Mouse (Mus musculus): Measurements from ENCODE around the gene Pkdcc. TPM values are rescaled to one million over a fixed set of nuclear protein-coding genes. Genes with fewer than 3 reads are reported as not detected.

The Pkdcc gene
- polyA plus RNA-seq, 1 experiment from 2014 or later, result 6.6 TPM

DNA sequence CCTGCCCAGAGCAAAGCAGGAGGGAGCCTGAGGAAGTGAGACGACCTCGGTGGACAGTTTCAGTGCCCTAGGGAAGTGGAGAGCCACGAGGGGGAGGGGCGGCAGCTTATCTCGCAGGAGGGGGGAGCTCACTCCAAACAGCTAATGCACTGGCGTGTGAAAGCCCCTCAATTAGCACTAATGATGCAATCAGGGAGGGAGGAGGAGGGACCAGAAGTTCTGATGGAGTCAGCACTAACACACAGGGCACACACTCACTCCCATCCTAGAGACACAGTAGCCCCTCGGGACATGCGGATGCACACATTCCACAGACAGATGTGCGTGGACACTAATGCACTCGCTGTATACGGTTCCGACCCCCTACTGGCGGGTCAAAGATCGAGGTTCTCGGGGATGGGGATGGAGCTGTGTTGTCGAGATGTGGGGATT lies 915 bp upstream of the Pkdcc start:
- Histone ChIP-seq H3K4me3 (peak overlapping the region; percentile 73), H3K4me1 (peaks cover 53% of the 10 kb centered on the region), H3K4me2 (replicated peaks) (peak overlapping the region; percentile 70), H3K9ac (replicated peaks) (no peak overlapping the region), H3K36me3 (no peaks in the 10 kb centered on the region), H3K27me3 (peaks cover 97% of the 10 kb centered on the region), H3K9me3 (no peaks in the 10 kb centered on the region), H3K27ac (replicated peaks) (peak overlapping the region; percentile 77; the same call in 1 of the 2 replicates)
- 1% methylated on average over 16 of the region's 16 CpGs for WGBS
- ATAC-seq (ENCODE audit: low FRiP score, low read depth), result peak; percentile 24

DNA sequence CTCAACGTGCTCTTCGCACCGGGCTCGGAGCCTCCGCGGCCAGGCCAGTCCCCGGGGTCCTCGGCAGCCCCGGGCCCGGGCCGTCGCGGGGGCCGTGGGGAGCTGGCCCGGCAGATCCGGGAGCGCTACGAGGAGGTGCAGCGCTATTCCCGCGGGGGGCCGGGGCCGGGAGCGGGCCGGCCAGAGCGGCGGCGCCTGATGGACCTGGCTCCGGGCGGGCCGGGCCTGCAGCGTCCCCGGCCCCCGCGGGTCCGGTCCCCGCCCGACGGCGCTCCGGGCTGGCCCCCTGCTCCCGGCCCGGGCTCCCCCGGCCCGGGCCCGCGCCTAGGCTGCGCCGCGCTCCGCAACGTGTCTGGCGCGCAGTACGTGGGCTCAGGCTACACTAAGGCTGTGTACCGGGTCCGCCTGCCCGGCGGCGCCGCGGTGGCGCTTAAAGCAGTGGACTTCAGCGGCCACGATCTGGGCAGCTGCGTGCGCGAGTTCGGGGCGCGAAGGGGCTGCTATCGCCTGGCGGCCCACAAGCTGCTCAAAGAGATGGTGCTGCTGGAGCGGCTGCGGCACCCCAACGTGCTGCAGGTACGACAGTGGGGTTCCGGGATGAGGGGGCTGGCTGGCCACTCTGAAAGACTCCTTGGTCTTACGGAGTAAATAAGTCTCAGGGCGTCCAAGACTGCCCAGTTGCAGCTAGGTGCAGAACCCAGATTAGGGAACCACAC lies 595 bp downstream of the Pkdcc start:
- under 1% methylated on average over 70 of the region's 80 CpGs for WGBS

DNA sequence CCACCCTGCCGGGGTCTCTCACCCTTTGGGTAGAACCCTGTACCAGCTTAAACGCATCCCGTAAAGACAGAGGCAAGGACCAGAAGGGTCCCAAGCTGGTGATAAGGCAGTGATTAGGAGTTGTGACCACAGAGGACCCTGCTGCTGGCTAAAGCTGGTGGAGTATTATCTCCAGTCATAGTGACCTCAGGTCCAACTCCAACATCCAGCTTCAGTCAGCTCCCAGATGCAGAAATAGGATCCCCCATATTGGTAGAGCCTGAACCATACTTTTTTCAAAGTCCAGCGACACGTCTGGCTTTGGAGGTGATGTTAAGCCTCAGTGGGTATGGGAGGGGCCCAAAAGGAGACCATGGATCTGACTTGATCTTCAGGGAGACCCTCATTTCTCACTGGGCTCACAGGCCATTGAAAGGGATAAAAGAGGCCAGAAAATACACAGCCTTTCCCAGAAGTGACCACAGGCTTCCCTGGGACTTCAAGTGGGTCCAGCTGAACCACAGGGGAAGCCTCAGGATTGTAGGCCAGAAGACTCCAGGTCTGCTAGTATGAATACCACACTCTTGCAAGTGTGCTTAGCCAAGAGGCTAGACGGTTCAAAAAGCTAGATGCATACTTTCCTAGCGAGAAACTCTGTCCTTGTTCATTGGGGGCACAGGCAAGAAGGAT lies 1.3 kb downstream of the Pkdcc start:
- H3K4me1 ChIP-seq, result peaks cover 60% of the 10 kb centered on the region
- ATAC-seq (ENCODE audit: low FRiP score, low read depth), result no peak
- H3K9ac ChIP-seq (replicated peaks), result peak overlapping the region; percentile 83
- 20% methylated on average over 7 of the region's 7 CpGs for WGBS
- peaks cover 97% of the 10 kb centered on the region for H3K27me3 ChIP-seq
- H3K27ac ChIP-seq (replicated peaks), result no peak overlapping the region
- H3K9me3 ChIP-seq, result no peaks in the 10 kb centered on the region
- peak overlapping the region; percentile 73 for H3K4me3 ChIP-seq
- H3K36me3 ChIP-seq, result no peaks in the 10 kb centered on the region
- H3K4me2 ChIP-seq (replicated peaks), result peak overlapping the region; percentile 70

More for the DNA sequence above, 595 bp downstream of the Pkdcc start:
- H3K36me3 ChIP-seq, result no peaks in the 10 kb centered on the region
- H3K4me1 ChIP-seq, result peaks cover 60% of the 10 kb centered on the region
- no peaks in the 10 kb centered on the region for H3K9me3 ChIP-seq
- peak overlapping the region; percentile 77 for H3K27ac ChIP-seq (replicated peaks)
- H3K4me3 ChIP-seq, result peak overlapping the region; percentile 73
- H3K27me3 ChIP-seq, result peaks cover 97% of the 10 kb centered on the region
- ATAC-seq (ENCODE audit: low FRiP score, low read depth), result peak; percentile 27
- H3K9ac ChIP-seq (replicated peaks), result peak overlapping the region; percentile 83
- peak overlapping the region; percentile 70 for H3K4me2 ChIP-seq (replicated peaks)

DNA sequence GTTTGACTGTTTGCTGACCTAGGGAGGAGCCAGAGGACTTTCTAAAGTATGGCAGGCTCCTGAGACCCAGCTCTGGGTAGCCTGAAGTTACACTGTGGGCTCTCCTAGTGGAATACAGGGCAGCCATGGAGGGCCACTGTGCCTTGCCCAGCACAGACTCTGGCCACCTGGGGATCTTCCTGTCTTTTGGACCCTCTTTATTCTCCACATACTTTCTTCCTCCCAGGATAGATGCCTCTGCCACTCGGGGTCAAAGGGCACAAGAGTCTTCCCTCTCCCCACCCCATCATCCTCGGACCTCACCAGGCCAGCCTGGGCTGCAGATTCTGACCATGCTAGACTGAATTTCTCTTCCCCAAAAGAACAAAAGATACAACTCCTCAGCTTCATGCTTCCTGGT lies 3.1 kb downstream of the Pkdcc start:
- WGBS, result 36% methylated on average over 2 of the region's 2 CpGs
- H3K36me3 ChIP-seq, result no peaks in the 10 kb centered on the region
- 0 out of 2 replicates have a peak overlapping the region, but pooled peaks have one; percentile 70 for H3K4me2 ChIP-seq (replicated peaks)
- no peak overlapping the region for H3K9ac ChIP-seq (replicated peaks)
- no peak overlapping the region for H3K27ac ChIP-seq (replicated peaks)
- H3K4me3 ChIP-seq, result no peak overlapping the region
- H3K4me1 ChIP-seq, result peaks cover 60% of the 10 kb centered on the region
- peaks cover 97% of the 10 kb centered on the region for H3K27me3 ChIP-seq
- ATAC-seq (ENCODE audit: low FRiP score, low read depth), result no peak
- H3K9me3 ChIP-seq, result no peaks in the 10 kb centered on the region

DNA sequence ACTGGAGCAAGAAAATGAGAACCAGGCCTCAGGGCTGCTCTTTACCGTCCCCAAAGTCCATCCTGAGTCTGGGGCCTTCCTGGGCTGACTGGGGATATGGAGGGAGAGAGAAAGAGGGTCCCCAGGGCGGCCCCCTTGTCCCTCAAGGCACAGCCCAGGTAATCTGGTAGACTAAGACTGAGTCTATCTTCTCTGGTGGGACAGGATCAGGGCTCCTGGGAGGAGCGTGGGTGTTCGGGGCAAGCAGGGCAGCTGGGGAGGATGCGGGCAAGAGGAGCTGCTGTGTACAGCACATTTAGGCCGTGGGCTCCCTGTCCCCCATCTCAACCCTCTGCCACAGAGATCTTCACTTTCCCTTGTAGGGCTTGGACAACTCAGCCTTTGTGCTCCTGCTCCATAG lies 3.6 kb downstream of the Pkdcc start:
- no peak overlapping the region for H3K27ac ChIP-seq (replicated peaks)
- peaks cover 54% of the 10 kb centered on the region for H3K4me1 ChIP-seq
- ATAC-seq (ENCODE audit: low FRiP score, low read depth), result no peak
- H3K4me2 ChIP-seq (replicated peaks), result peak overlapping the region; percentile 3; the same call in 1 of the 2 replicates
- H3K9ac ChIP-seq (replicated peaks), result no peak overlapping the region
- no peak overlapping the region for H3K4me3 ChIP-seq
- no peaks in the 10 kb centered on the region for H3K36me3 ChIP-seq
- H3K9me3 ChIP-seq, result no peaks in the 10 kb centered on the region
- peaks cover 97% of the 10 kb centered on the region for H3K27me3 ChIP-seq
- 73% methylated on average over 6 of the region's 6 CpGs for WGBS

DNA sequence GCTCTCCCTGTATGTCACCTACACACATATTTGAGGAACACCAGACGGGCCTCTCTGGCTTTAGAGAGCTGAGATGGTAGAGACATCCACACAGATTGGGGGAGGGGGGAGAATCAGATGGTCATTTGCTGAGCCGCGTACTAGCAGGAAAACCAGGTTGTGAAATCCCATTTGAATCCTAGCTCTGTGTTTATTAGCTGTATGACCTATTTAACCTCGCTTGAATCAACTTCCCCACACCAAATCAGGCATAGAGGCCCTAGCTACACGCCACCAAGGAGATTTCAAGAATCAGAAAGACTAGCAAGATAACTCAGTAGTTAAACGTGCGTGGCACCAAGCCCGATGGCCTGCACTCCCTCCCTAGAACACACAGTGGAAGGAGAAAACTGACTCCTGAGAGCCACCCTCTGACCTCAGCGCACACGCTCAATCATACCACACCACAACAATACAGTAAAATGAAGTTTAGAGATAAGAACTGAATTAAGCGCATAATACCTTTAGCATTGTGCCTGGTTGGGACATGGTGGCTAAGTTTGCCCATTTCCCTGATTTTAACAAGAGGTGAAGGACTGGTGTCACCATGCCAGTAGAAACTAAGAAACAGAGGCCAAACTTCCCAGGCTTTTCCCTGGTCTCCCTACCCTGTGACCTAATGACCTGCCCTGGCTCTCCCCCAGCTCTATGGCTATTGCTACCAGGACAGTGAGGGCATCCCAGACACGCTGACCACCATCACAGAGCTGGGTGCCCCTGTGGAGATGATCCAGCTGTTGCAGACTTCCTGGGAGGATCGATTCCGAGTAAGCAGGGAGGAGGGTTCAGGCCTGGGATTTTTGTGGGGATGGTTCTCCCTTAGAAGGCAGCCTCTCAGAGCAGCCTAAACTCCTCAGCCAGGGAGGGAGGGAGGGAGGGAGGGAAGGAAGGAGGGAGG lies 4.5 kb downstream of the Pkdcc start:
- ATAC-seq (ENCODE audit: low FRiP score, low read depth), result no peak
- Histone ChIP-seq H3K4me2 (replicated peaks) (no peak overlapping the region), H3K36me3 (no peaks in the 10 kb centered on the region), H3K27ac (replicated peaks) (no peak overlapping the region), H3K4me3 (no peak overlapping the region), H3K9ac (replicated peaks) (no peak overlapping the region), H3K9me3 (no peaks in the 10 kb centered on the region), H3K4me1 (peaks cover 54% of the 10 kb centered on the region), H3K27me3 (peaks cover 98% of the 10 kb centered on the region)
- WGBS, result 60% methylated on average over 14 of the region's 14 CpGs

DNA sequence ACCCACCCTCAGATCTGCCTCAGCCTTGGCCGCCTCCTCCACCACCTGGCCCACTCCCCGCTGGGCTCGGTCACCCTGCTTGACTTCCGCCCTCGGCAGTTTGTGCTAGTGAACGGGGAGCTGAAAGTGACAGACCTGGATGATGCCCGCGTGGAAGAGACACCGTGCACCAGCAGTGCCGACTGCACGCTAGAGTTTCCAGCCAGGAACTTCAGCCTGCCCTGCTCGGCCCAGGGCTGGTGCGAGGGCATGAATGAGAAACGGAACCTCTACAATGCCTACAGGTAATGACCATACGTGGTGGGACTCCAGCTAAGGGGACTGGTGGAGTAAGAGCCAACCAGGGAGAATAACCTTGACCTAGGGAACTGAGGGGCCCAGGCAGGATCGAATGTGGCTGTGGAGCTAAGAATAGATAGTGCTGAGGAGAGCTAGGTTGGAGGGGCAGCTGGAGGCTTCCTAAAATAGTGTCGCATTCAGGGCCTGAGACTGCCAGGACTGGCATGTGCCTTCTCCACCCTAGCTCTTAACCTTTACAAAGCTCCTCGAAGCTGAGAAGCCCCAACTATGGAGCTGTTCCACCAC lies 6.0 kb downstream of the Pkdcc start:
- Histone ChIP-seq H3K27me3 (peaks cover 100% of the 10 kb centered on the region), H3K9ac (replicated peaks) (no peak overlapping the region), H3K4me3 (no peak overlapping the region), H3K27ac (replicated peaks) (no peak overlapping the region), H3K36me3 (no peaks in the 10 kb centered on the region), H3K4me2 (replicated peaks) (no peak overlapping the region), H3K4me1 (peaks cover 49% of the 10 kb centered on the region), H3K9me3 (no peaks in the 10 kb centered on the region)
- 89% methylated on average over 18 of the region's 18 CpGs for WGBS
- ATAC-seq (ENCODE audit: low FRiP score, low read depth), result no peak

DNA sequence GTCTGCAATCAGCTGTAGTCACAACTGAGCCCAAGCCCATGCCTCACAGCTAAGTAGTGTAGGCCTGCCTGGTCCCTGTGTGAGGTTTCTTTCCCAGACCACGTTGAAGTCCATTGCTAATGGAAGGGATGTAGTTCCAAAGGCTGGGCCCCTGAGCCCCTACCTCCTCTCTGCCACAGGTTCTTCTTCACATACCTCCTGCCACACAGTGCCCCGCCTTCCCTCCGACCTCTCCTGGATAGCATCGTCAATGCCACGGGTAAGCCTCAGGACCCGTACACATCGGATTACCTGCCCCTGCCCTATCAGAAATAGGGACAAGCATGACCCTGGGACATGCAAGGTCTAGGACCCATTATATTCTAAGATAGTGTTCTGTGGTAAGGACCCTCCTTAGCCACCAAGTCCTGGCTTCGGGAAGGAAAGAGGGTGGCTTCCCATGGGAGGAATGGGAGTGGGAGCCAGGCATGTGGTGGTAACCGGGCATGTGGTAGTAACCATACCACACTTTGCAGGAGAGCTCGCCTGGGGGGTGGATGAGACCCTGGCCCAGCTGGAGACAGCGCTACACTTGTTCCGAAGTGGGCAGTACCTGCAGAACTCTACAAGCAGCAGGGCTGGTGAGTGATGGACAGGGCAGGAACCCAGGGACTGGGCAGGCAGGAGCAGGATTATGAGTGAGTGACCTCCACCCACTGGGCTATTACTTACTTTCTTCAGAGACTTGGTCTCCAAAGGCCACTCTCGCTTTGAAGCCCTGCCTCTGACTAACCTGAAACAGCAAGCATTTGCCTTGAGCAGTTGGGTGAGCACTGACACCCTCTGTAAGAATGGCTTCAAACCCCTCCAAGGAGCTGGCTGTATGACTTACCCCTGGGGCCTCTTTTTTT lies 6.8 kb downstream of the Pkdcc start:
- H3K9ac ChIP-seq (replicated peaks), result no peak overlapping the region
- 85% methylated on average over 13 of the region's 13 CpGs for WGBS
- H3K4me1 ChIP-seq, result peaks cover 47% of the 10 kb centered on the region
- ATAC-seq (ENCODE audit: low FRiP score, low read depth), result no peak
- no peak overlapping the region for H3K4me3 ChIP-seq
- peaks cover 100% of the 10 kb centered on the region for H3K27me3 ChIP-seq
- H3K36me3 ChIP-seq, result no peaks in the 10 kb centered on the region
- H3K4me2 ChIP-seq (replicated peaks), result no peak overlapping the region
- no peak overlapping the region for H3K27ac ChIP-seq (replicated peaks)
- no peaks in the 10 kb centered on the region for H3K9me3 ChIP-seq

DNA sequence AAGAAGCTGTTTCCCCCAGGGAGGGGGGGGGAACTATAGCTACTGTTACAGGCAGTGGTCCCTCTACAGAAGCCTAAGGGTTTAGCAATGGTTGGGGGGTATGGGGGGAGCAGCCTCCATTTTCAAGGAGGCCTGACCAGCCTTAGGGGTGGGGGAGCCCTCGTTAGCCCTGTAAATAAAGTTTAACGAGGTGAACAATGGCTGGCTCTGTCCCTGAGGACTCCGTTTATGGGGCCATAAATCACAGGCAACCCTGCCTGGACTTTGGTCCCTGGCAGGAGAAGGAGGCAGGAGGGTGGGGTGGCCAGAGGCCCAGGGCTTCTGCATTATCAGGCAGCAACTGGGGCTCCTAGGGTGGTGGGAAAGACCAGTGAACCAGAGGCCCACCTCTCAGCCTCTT lies 7.6 kb downstream of the Pkdcc start:
- Histone ChIP-seq H3K27me3 (peaks cover 100% of the 10 kb centered on the region), H3K36me3 (no peaks in the 10 kb centered on the region), H3K9ac (replicated peaks) (no peak overlapping the region), H3K4me2 (replicated peaks) (no peak overlapping the region), H3K9me3 (no peaks in the 10 kb centered on the region), H3K27ac (replicated peaks) (no peak overlapping the region), H3K4me3 (no peak overlapping the region), H3K4me1 (peaks cover 42% of the 10 kb centered on the region)
- ATAC-seq (ENCODE audit: low FRiP score, low read depth), result no peak
- 75% methylated on average over 3 of the region's 3 CpGs for WGBS

DNA sequence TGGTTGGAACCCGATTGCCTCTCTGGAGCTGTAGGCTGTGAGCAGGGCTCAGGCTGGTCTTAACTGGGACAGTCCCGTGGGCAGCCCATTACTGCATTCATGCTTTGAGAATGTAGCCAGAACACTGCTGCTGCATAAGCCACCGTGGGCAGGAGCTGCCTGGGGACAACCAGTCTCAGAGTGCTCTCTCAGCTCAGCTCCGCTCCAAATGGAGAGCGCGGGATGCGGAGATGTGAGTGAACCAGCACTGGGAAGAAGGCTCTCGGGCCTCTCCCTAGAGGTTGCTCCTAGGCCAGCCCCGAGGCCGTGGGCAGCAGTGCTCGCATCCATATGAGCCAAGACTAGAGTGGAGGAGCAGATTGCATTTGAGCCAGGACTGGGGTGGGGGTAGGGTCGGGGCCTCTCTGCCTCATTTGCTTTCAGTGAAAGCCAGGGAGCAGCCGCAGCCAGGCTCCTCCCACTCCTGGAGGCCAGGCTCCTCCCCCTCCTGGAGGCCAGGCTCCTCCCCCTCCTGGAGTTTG lies 9.4 kb downstream of the Pkdcc start:
- no peak overlapping the region for H3K4me3 ChIP-seq
- peaks cover 24% of the 10 kb centered on the region for H3K4me1 ChIP-seq
- H3K27me3 ChIP-seq, result peaks cover 97% of the 10 kb centered on the region
- peak overlapping the region; percentile 54 for H3K27ac ChIP-seq (replicated peaks)
- H3K9me3 ChIP-seq, result no peaks in the 10 kb centered on the region
- H3K9ac ChIP-seq (replicated peaks), result 0 out of 2 replicates have a peak overlapping the region, but pooled peaks have one; percentile 6
- no peak overlapping the region for H3K4me2 ChIP-seq (replicated peaks)
- WGBS, result 36% methylated on average over 13 of the region's 13 CpGs
- ATAC-seq (ENCODE audit: low FRiP score, low read depth), result peak; percentile 65
- no peaks in the 10 kb centered on the region for H3K36me3 ChIP-seq
